Mouse (Mus musculus): ENCODE data around the gene Papln. TPM values are rescaled to one million over a fixed set of nuclear protein-coding genes. Genes with fewer than 3 reads are reported as not detected.

The Papln gene
- polyA plus RNA-seq, 1 experiment from 2014 or later = 0.22 TPM

DNA sequence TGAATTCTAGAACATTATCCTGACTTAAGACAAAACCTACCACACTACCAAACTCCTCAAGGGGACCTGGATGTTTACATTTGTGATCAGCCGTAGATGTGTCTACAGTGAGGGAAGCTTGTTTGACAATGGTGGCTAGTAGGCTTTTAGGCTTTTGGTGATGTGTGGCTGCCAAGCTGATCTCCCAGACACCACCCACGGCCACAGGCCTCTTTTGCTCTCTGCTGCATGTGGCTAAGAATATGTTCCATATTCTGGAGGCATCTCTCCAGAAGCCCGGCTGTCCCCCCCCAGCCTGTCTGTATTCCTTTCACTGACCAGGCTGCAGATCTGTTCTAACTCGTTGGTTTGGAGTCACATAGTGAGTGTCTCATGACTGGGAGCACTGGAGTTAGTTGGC, 27.3 kb downstream of the Papln start:
- no peak overlapping the region for H3K9ac ChIP-seq
- H3K4me1 ChIP-seq (replicated peaks) = peaks cover 6% of the 10 kb centered on the region; the same call in 1 of the 2 replicates
- H3K9me3 ChIP-seq (replicated peaks) = no peaks in the 10 kb centered on the region
- H3K36me3 ChIP-seq = peaks cover 29% of the 10 kb centered on the region
- H3K27me3 ChIP-seq (replicated peaks) = no peaks in the 10 kb centered on the region
- no peak overlapping the region for H3K4me2 ChIP-seq
- no peak for ATAC-seq (ENCODE audit: insufficient number of reproducible peaks, low FRiP score)
- H3K27ac ChIP-seq (ENCODE audit: poor library complexity, severe bottlenecking) = no peak overlapping the region
- H3K4me3 ChIP-seq = no peak overlapping the region
- 74% methylated on average over 4 of the region's 4 CpGs for WGBS

DNA sequence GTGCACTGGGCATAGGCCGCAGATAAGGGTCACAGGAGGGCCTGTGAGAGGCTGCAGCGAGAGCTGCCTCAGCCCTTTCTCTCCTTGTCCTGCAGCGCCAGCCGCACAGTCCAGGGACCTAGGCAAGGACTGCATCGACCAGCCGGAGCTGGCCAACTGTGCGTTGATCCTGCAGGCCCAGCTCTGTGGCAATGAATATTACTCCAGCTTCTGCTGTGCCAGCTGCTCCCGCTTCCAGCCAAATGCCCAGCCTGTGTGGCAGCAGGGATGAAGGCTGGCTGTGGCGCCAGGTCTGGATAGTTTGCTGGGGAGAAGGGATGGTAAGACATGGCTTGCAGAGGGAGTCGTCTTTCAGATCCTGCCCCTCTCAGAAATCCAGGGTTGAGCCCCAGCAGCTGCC, 28.3 kb downstream of the Papln start:
- peaks cover 36% of the 10 kb centered on the region for H3K36me3 ChIP-seq
- H3K27me3 ChIP-seq (replicated peaks) = no peaks in the 10 kb centered on the region
- no peak overlapping the region for H3K27ac ChIP-seq (ENCODE audit: poor library complexity, severe bottlenecking)
- peaks cover 6% of the 10 kb centered on the region; the same call in 1 of the 2 replicates for H3K4me1 ChIP-seq (replicated peaks)
- no peak for ATAC-seq (ENCODE audit: insufficient number of reproducible peaks, low FRiP score)
- 72% methylated on average over 10 of the region's 10 CpGs for WGBS
- H3K9me3 ChIP-seq (replicated peaks) = no peaks in the 10 kb centered on the region
- no peak overlapping the region for H3K4me3 ChIP-seq
- H3K9ac ChIP-seq = no peak overlapping the region
- no peak overlapping the region for H3K4me2 ChIP-seq

DNA sequence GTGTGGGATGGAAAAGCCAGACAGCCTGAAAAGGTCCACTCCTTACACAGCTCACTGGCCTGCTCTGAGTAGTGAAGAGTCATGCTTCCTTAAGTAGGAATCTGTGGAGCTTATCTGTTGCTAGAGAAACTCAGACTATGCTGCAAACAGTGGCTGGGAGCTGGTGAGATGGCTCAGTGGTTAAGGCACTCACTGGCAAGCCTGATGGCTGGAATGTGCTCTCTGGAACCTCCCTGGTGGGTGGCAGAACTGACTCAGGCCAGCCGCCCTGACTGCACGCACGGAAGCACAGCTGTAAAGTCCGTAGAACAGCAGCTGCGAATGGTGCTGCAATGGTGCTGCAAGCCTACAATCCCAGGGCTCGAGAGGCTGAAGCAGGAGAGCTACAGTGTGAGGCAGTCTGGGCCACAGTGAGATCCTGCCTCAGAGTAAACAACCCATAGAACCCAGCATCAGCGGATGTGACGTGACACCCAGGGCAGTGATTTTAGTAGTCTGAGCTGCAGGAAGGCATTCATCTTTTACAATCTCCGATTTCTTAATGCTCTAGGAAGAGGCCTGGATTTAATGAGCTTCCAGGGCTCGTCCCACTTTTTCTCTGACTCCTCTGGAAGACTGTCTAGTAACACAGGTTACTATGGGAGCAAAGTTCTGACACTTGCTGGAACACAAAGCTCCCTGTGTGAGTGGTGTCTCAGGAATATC, 29.4 kb downstream of the Papln start:
- H3K27ac ChIP-seq (ENCODE audit: poor library complexity, severe bottlenecking) = no peak overlapping the region
- no peak for ATAC-seq (ENCODE audit: insufficient number of reproducible peaks, low FRiP score)
- H3K4me1 ChIP-seq (replicated peaks) = peaks cover 6% of the 10 kb centered on the region; the same call in 1 of the 2 replicates

DNA sequence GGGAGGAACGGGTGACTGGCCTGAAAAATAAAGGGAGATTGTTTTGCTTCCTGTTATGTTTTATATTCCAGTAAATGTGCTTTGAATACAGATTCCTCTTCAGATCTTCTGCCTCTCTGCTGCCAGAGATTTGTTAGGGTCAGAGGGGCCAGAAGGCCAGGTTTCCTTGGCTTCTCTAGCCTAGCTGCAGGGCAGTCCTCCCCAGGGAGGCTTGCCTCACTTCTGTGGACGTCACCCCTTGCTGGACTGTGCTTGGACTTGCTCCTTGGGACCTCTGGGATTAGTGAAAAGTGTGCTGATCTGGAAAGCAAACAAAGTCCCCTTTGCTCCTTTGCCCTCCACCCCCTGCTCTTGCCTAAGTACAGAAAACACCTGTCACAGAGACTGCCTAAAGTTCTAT, 31.6 kb downstream of the Papln start:
- Histone ChIP-seq H3K4me1 (replicated peaks) (peaks cover 6% of the 10 kb centered on the region; the same call in 1 of the 2 replicates), H3K4me3 (no peak overlapping the region), H3K27me3 (replicated peaks) (no peaks in the 10 kb centered on the region), H3K9ac (no peak overlapping the region), H3K9me3 (replicated peaks) (no peaks in the 10 kb centered on the region), H3K36me3 (peaks cover 60% of the 10 kb centered on the region), H3K27ac (ENCODE audit: poor library complexity, severe bottlenecking) (no peak overlapping the region), H3K4me2 (no peak overlapping the region)
- 63% methylated on average over 2 of the region's 2 CpGs for WGBS
- no peak for ATAC-seq (ENCODE audit: insufficient number of reproducible peaks, low FRiP score)

More for the DNA sequence above, 29.4 kb downstream of the Papln start:
- Histone ChIP-seq H3K27me3 (replicated peaks) (no peaks in the 10 kb centered on the region), H3K9me3 (replicated peaks) (no peaks in the 10 kb centered on the region), H3K4me2 (no peak overlapping the region), H3K4me3 (no peak overlapping the region), H3K9ac (no peak overlapping the region), H3K36me3 (peaks cover 42% of the 10 kb centered on the region)
- 70% methylated on average over 10 of the region's 10 CpGs for WGBS

DNA sequence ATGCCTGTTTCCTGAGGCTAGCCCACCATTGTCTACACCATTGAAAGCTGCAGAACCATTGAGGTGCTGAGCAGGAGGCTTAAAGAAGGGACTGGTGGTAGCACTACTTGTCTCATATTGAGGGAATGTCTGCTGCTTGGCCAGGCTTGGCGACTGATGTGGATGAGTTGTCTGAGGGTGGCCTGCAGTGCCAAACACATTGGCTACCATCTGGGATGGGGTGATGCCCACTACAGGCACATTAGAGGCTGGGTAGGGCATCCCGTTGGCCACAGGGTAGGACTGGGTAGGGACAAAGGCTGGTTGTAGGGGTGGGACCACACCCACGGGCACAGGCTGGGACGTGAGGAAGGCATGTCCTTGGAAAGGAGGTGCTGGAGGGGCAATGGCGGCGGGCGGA, 32.2 kb downstream of the Papln start:
- H3K4me3 ChIP-seq = no peak overlapping the region
- H3K4me1 ChIP-seq (replicated peaks) = peaks cover 6% of the 10 kb centered on the region; the same call in 1 of the 2 replicates
- no peaks in the 10 kb centered on the region for H3K27me3 ChIP-seq (replicated peaks)
- H3K36me3 ChIP-seq = peaks cover 65% of the 10 kb centered on the region
- H3K4me2 ChIP-seq = no peak overlapping the region
- WGBS = 90% methylated on average over 7 of the region's 7 CpGs
- ATAC-seq (ENCODE audit: insufficient number of reproducible peaks, low FRiP score) = no peak
- H3K9ac ChIP-seq = no peak overlapping the region
- H3K27ac ChIP-seq (ENCODE audit: poor library complexity, severe bottlenecking) = no peak overlapping the region
- no peaks in the 10 kb centered on the region for H3K9me3 ChIP-seq (replicated peaks)

DNA sequence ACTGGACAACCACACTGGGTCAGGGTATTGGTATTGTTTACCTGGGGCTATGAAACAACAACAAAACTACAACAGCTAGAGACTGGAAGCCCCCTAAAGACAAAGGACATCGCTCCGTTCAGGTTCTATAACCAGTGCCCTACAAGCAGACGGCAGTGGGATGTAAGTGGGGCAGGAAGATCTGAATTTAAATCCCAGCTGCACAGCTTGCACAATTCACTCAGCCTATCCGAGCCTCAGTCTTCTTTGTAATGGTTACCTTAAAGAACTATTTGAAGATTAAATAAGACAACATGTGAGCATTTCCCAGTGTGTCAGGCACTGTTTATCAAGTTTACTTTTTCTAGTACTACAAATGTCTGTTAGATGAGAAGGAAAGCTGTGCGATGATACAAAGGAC, 34.9 kb downstream of the Papln start:
- no peak for ATAC-seq (ENCODE audit: insufficient number of reproducible peaks, low FRiP score)
- H3K9ac ChIP-seq = no peak overlapping the region

DNA sequence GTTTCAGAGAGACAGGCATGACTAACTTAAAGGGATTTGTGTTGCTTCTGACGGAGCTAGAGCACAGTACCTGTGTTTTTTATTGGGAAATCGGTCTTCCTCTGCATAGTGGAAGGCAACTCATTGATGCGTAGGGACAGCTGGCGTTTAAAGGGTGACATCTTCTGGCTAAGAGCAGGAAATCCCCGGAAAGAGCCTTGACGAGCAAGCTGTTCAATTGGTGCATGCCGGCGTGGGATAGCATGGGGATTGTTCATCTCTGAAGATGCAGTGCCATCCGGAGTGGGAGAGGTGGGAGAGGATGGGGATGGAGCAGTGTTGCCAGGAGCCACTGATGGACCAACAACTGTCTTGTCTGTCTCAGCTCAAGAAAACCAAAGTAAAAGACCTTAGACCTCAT, 37.5 kb downstream of the Papln start:
- H3K27ac ChIP-seq (ENCODE audit: poor library complexity, severe bottlenecking) = no peak overlapping the region
- 0 out of 2 replicates have a peak, but pooled peaks cover 5% of the 10 kb centered on the region for H3K4me1 ChIP-seq (replicated peaks)
- WGBS = 65% methylated on average over 9 of the region's 9 CpGs
- H3K4me3 ChIP-seq = no peak overlapping the region
- H3K9ac ChIP-seq = no peak overlapping the region
- no peak for ATAC-seq (ENCODE audit: insufficient number of reproducible peaks, low FRiP score)
- no peaks in the 10 kb centered on the region; the same call in 1 of the 2 replicates for H3K9me3 ChIP-seq (replicated peaks)
- H3K36me3 ChIP-seq = peaks cover 82% of the 10 kb centered on the region
- H3K4me2 ChIP-seq = no peak overlapping the region
- H3K27me3 ChIP-seq (replicated peaks) = no peaks in the 10 kb centered on the region

More for the DNA sequence above, 34.9 kb downstream of the Papln start:
- Histone ChIP-seq H3K9me3 (replicated peaks) (no peaks in the 10 kb centered on the region), H3K4me2 (no peak overlapping the region), H3K4me3 (no peak overlapping the region), H3K36me3 (peaks cover 74% of the 10 kb centered on the region), H3K4me1 (replicated peaks) (no peaks in the 10 kb centered on the region), H3K27ac (ENCODE audit: poor library complexity, severe bottlenecking) (no peak overlapping the region), H3K27me3 (replicated peaks) (no peaks in the 10 kb centered on the region)
- WGBS = 90% methylated on average over 5 of the region's 5 CpGs

DNA sequence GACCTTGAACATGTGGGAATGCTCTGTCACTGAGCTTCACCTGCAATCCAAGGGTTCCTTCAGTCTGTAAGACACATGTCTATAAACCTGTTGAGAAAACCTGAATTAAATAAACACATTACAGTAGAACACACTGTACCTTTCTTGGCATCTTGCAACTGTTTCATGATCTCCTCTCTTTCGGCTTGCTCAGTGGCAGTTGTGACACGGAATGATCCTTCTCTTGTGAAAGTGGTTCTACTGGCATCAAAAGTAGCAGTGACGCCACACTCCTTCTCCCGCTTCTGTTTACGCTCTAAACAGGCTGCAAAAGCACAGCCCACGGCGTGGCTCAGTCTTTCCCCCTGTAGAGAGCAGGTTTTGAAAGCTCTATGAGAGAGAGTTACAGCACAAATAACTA, 40.2 kb downstream of the Papln start:
- Histone ChIP-seq H3K36me3 (peaks cover 89% of the 10 kb centered on the region), H3K4me3 (no peak overlapping the region), H3K4me2 (no peak overlapping the region), H3K27me3 (replicated peaks) (no peaks in the 10 kb centered on the region), H3K9ac (no peak overlapping the region), H3K9me3 (replicated peaks) (no peaks in the 10 kb centered on the region; the same call in 1 of the 2 replicates), H3K4me1 (replicated peaks) (0 out of 2 replicates have a peak, but pooled peaks cover 5% of the 10 kb centered on the region), H3K27ac (ENCODE audit: poor library complexity, severe bottlenecking) (no peak overlapping the region)
- ATAC-seq (ENCODE audit: insufficient number of reproducible peaks, low FRiP score) = no peak
- WGBS = 94% methylated on average over 7 of the region's 7 CpGs

DNA sequence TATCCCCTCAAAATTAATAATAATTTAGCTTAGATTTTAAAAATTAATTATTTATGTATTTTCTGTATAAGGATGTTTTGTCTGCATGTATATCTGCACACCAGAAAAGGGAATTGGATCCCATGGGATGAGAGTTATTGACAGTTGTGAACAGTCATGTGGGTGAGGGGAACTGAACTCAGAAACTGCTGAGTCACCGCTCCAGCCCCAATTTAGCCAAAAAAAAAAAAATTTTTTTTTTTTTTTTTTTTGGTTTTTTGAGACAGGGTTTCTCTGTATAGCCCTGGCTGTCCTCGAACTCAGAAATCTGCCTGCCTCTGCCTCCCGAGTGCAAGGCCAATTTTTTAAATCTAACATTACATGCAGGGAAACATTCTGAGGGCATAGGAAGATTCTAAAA, 48.5 kb downstream of the Papln start:
- H3K4me2 ChIP-seq = no peak overlapping the region
- no peak for ATAC-seq (ENCODE audit: insufficient number of reproducible peaks, low FRiP score)
- H3K4me1 ChIP-seq (replicated peaks) = no peaks in the 10 kb centered on the region
- H3K27me3 ChIP-seq (replicated peaks) = no peaks in the 10 kb centered on the region
- H3K27ac ChIP-seq (ENCODE audit: poor library complexity, severe bottlenecking) = no peak overlapping the region
- no peak overlapping the region for H3K4me3 ChIP-seq
- no peaks in the 10 kb centered on the region for H3K9me3 ChIP-seq (replicated peaks)
- no peak overlapping the region for H3K9ac ChIP-seq
- H3K36me3 ChIP-seq = peaks cover 21% of the 10 kb centered on the region
- WGBS = 90% methylated on average over 3 of the region's 3 CpGs

DNA sequence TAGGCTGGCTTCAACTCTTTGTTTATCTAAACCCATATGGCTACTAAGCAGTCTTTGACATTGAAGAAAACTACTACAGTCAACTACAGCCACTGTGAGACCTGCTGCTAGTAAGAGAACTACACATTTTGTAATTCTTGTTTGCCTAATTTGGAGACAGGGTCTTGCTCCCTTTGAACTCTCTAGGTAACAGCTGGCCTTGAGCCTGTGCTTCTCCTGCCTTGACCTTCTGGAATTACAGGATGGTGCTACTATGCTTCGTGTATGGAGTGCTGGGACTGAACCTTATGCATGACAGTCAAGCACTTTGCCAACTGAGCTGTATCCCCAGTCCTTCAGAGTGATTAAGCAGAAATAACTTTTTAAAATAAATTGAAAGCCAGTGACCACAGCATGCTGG, 53.2 kb downstream of the Papln start:
- 86% methylated on average over 1 of the region's 1 CpGs for WGBS
- H3K27ac ChIP-seq (ENCODE audit: poor library complexity, severe bottlenecking) = no peak overlapping the region
- H3K4me2 ChIP-seq = no peak overlapping the region
- no peaks in the 10 kb centered on the region for H3K9me3 ChIP-seq (replicated peaks)
- ATAC-seq (ENCODE audit: insufficient number of reproducible peaks, low FRiP score) = no peak
- no peak overlapping the region for H3K4me3 ChIP-seq
- H3K36me3 ChIP-seq = peaks cover 9% of the 10 kb centered on the region
- H3K4me1 ChIP-seq (replicated peaks) = no peaks in the 10 kb centered on the region
- H3K27me3 ChIP-seq (replicated peaks) = no peaks in the 10 kb centered on the region
- H3K9ac ChIP-seq = no peak overlapping the region

DNA sequence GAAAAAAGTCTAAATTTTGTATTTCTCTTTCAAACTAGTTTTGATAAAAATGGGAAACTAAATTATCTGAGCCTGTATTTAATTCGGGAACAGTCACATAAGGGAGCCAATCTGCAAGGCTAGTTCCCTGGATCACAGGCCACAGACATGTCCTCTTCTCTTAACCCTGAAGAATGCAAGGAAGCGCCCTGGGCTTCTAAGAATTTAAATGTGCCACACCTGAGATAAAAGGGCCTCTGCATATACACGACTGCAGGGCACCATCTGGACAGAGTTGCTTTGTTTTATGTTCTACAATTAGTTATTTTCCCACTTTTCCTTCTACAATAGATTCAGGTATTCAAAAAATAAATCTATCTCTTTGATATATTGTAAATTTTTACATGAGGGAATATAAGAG, 67.0 kb downstream of the Papln start:
- 76% methylated on average over 3 of the region's 3 CpGs for WGBS

DNA sequence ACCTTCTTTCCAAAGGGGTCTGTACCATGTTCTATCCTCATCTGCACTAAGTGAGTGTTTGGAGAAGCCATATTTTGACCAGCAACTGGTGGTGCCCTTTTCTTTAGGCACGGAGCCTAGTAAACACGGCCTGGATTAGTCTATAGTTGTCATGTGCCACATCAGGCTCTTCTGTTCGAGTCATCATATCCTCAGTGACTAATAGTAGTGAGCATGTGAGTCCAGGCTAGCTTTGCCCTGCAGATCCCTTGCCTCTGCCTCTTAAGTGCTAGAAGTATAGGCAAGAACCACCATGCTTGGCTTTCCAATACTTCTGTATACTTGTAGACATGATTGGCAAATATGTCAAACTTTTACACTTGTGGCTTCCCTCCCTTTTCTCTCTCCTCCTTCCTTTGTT, 70.5 kb downstream of the Papln start:
- H3K4me3 ChIP-seq = no peak overlapping the region
- 0 out of 2 replicates have a peak, but pooled peaks cover 6% of the 10 kb centered on the region for H3K9me3 ChIP-seq (replicated peaks)
- no peaks in the 10 kb centered on the region for H3K4me1 ChIP-seq (replicated peaks)
- peaks cover 48% of the 10 kb centered on the region for H3K36me3 ChIP-seq
- no peak overlapping the region for H3K9ac ChIP-seq
- 88% methylated on average over 3 of the region's 3 CpGs for WGBS
- no peak overlapping the region for H3K4me2 ChIP-seq
- no peak for ATAC-seq (ENCODE audit: insufficient number of reproducible peaks, low FRiP score)
- H3K27me3 ChIP-seq (replicated peaks) = no peaks in the 10 kb centered on the region
- no peak overlapping the region for H3K27ac ChIP-seq (ENCODE audit: poor library complexity, severe bottlenecking)

More for the DNA sequence above, 67.0 kb downstream of the Papln start:
- Histone ChIP-seq H3K4me2 (no peak overlapping the region), H3K4me1 (replicated peaks) (no peaks in the 10 kb centered on the region), H3K36me3 (peaks cover 34% of the 10 kb centered on the region), H3K9ac (no peak overlapping the region), H3K4me3 (no peak overlapping the region), H3K9me3 (replicated peaks) (0 out of 2 replicates have a peak, but pooled peaks cover 3% of the 10 kb centered on the region), H3K27me3 (replicated peaks) (no peaks in the 10 kb centered on the region), H3K27ac (ENCODE audit: poor library complexity, severe bottlenecking) (no peak overlapping the region)
- no peak for ATAC-seq (ENCODE audit: insufficient number of reproducible peaks, low FRiP score)

All from heart, embryonic 12.5 days (tissue).